Mouse (Mus musculus): ENCODE measurements around the gene Tbl1xr1.

Tbl1xr1 gene

GRCm38 (mm10) chr3:22121741-22122140 lies 45.3 kb downstream of the Tbl1xr1 start:
- Histone ChIP-seq H3K27me3 (ENCODE audit: insufficient read depth, low read length) (no peaks in the 10 kb centered on the region), H3K9me3 (ENCODE audit: low read length) (peaks cover 23% of the 10 kb centered on the region), H3K4me1 (replicated peaks; ENCODE audit: low read depth, low read length) (peaks cover 72% of the 10 kb centered on the region), H3K36me3 (ENCODE audit: insufficient read depth, low read length) (peaks cover 29% of the 10 kb centered on the region), H3K4me3 (replicated peaks; ENCODE audit: low read length) (peak overlapping the region; percentile 53)
- TF ChIP-seq POU5F1 (IDR thresholded peaks at IDR 0.05; ENCODE audit: borderline replicate concordance, low read length) (no peak), CTCF (conservative IDR thresholded peaks at IDR 0.05; ENCODE audit: low read length) (no peak), NANOG (IDR thresholded peaks at IDR 0.05; ENCODE audit: borderline replicate concordance, low read length) (peak; percentile 86)

GRCm38 (mm10) chr3:22123145-22123544 lies 46.7 kb downstream of the Tbl1xr1 start:
- peaks cover 18% of the 10 kb centered on the region for H3K9me3 ChIP-seq (ENCODE audit: low read length)
- TF ChIP-seq CTCF (conservative IDR thresholded peaks at IDR 0.05; ENCODE audit: low read length) (no peak), NANOG (IDR thresholded peaks at IDR 0.05; ENCODE audit: borderline replicate concordance, low read length) (no peak), POU5F1 (IDR thresholded peaks at IDR 0.05; ENCODE audit: borderline replicate concordance, low read length) (no peak)
- no peak overlapping the region for H3K4me3 ChIP-seq (replicated peaks; ENCODE audit: low read length)
- peaks cover 26% of the 10 kb centered on the region for H3K36me3 ChIP-seq (ENCODE audit: insufficient read depth, low read length)
- H3K27me3 ChIP-seq (ENCODE audit: insufficient read depth, low read length), result no peaks in the 10 kb centered on the region
- peaks cover 75% of the 10 kb centered on the region for H3K4me1 ChIP-seq (replicated peaks; ENCODE audit: low read depth, low read length)

- Histone ChIP-seq H3K27me3 (ENCODE audit: insufficient read depth, low read length) (no peaks in the 10 kb centered on the region), H3K4me3 (replicated peaks; ENCODE audit: low read length) (no peak overlapping the region), H3K36me3 (ENCODE audit: insufficient read depth, low read length) (peaks cover 33% of the 10 kb centered on the region), H3K9me3 (ENCODE audit: low read length) (peaks cover 10% of the 10 kb centered on the region), H3K4me1 (replicated peaks; ENCODE audit: low read depth, low read length) (peaks cover 66% of the 10 kb centered on the region)
- TF ChIP-seq POU5F1 (IDR thresholded peaks at IDR 0.05; ENCODE audit: borderline replicate concordance, low read length), result no peak
- no peak for TF ChIP-seq NANOG (IDR thresholded peaks at IDR 0.05; ENCODE audit: borderline replicate concordance, low read length)
- no peak for TF ChIP-seq CTCF (conservative IDR thresholded peaks at IDR 0.05; ENCODE audit: low read length)
These were observed 49.9 kb downstream of the Tbl1xr1 start for GRCm38 (mm10) chr3:22126251-22126826.

- peaks cover 56% of the 10 kb centered on the region for H3K4me1 ChIP-seq (replicated peaks; ENCODE audit: low read depth, low read length)
- no peak overlapping the region for H3K4me3 ChIP-seq (replicated peaks; ENCODE audit: low read length)
- H3K27me3 ChIP-seq (ENCODE audit: insufficient read depth, low read length), result no peaks in the 10 kb centered on the region
- peaks cover 10% of the 10 kb centered on the region for H3K9me3 ChIP-seq (ENCODE audit: low read length)
- H3K36me3 ChIP-seq (ENCODE audit: insufficient read depth, low read length), result peaks cover 33% of the 10 kb centered on the region
- no peak for TF ChIP-seq NANOG (IDR thresholded peaks at IDR 0.05; ENCODE audit: borderline replicate concordance, low read length)
These were observed 54.8 kb downstream of the Tbl1xr1 start for GRCm38 (mm10) chr3:22131277-22131676.

GRCm38 (mm10) chr3:22133626-22134025 lies 57.2 kb downstream of the Tbl1xr1 start:
- no peak overlapping the region for H3K4me3 ChIP-seq (replicated peaks; ENCODE audit: low read length)
- H3K9me3 ChIP-seq (ENCODE audit: low read length), result 0 out of 2 replicates have a peak, but pooled peaks cover under 1% of the 10 kb centered on the region
- H3K4me1 ChIP-seq (replicated peaks; ENCODE audit: low read depth, low read length), result peaks cover 65% of the 10 kb centered on the region
- H3K36me3 ChIP-seq (ENCODE audit: insufficient read depth, low read length), result peaks cover 21% of the 10 kb centered on the region
- H3K27me3 ChIP-seq (ENCODE audit: insufficient read depth, low read length), result no peaks in the 10 kb centered on the region
- no peak for TF ChIP-seq POU5F1 (IDR thresholded peaks at IDR 0.05; ENCODE audit: borderline replicate concordance, low read length)
- no peak for TF ChIP-seq NANOG (IDR thresholded peaks at IDR 0.05; ENCODE audit: borderline replicate concordance, low read length)
- TF ChIP-seq CTCF (conservative IDR thresholded peaks at IDR 0.05; ENCODE audit: low read length), result no peak

- H3K4me3 ChIP-seq (replicated peaks; ENCODE audit: low read length), result no peak overlapping the region
- H3K27me3 ChIP-seq (ENCODE audit: insufficient read depth, low read length), result no peaks in the 10 kb centered on the region
- TF ChIP-seq NANOG (IDR thresholded peaks at IDR 0.05; ENCODE audit: borderline replicate concordance, low read length) (no peak), CTCF (conservative IDR thresholded peaks at IDR 0.05; ENCODE audit: low read length) (no peak), POU5F1 (IDR thresholded peaks at IDR 0.05; ENCODE audit: borderline replicate concordance, low read length) (no peak)
- H3K4me1 ChIP-seq (replicated peaks; ENCODE audit: low read depth, low read length), result peaks cover 67% of the 10 kb centered on the region
- H3K36me3 ChIP-seq (ENCODE audit: insufficient read depth, low read length), result no peaks in the 10 kb centered on the region
- no peaks in the 10 kb centered on the region for H3K9me3 ChIP-seq (ENCODE audit: low read length)
These were observed 61.5 kb downstream of the Tbl1xr1 start for GRCm38 (mm10) chr3:22137793-22138579.

GRCm38 (mm10) chr3:22138580-22139099 lies 62.2 kb downstream of the Tbl1xr1 start:
- H3K27me3 ChIP-seq (ENCODE audit: insufficient read depth, low read length), result no peaks in the 10 kb centered on the region
- H3K4me3 ChIP-seq (replicated peaks; ENCODE audit: low read length), result no peak overlapping the region
- TF ChIP-seq CTCF (conservative IDR thresholded peaks at IDR 0.05; ENCODE audit: low read length), result no peak
- no peak for TF ChIP-seq POU5F1 (IDR thresholded peaks at IDR 0.05; ENCODE audit: borderline replicate concordance, low read length)
- TF ChIP-seq NANOG (IDR thresholded peaks at IDR 0.05; ENCODE audit: borderline replicate concordance, low read length), result no peak
- H3K36me3 ChIP-seq (ENCODE audit: insufficient read depth, low read length), result no peaks in the 10 kb centered on the region
- peaks cover 66% of the 10 kb centered on the region for H3K4me1 ChIP-seq (replicated peaks; ENCODE audit: low read depth, low read length)
- no peaks in the 10 kb centered on the region for H3K9me3 ChIP-seq (ENCODE audit: low read length)

GRCm38 (mm10) chr3:22140111-22140658 lies 63.7 kb downstream of the Tbl1xr1 start:
- no peaks in the 10 kb centered on the region for H3K36me3 ChIP-seq (ENCODE audit: insufficient read depth, low read length)
- TF ChIP-seq NANOG (IDR thresholded peaks at IDR 0.05; ENCODE audit: borderline replicate concordance, low read length), result no peak

More at GRCm38 (mm10) chr3:22140111-22140658, 63.7 kb downstream of the Tbl1xr1 start:
- Histone ChIP-seq H3K4me1 (replicated peaks; ENCODE audit: low read depth, low read length) (peaks cover 70% of the 10 kb centered on the region), H3K4me3 (replicated peaks; ENCODE audit: low read length) (no peak overlapping the region), H3K9me3 (ENCODE audit: low read length) (no peaks in the 10 kb centered on the region), H3K27me3 (ENCODE audit: insufficient read depth, low read length) (no peaks in the 10 kb centered on the region)

All from E14TG2a.4 (cell line).